Mouse (Mus musculus): ENCODE measurements around the gene Aste1.

- TF ChIP-seq CTCF (IDR thresholded peaks at IDR 0.05; ENCODE audit: extremely low read depth, insufficient read length, insufficient replicate concordance, low read depth, low read length) (no peak), POLR2A (IDR thresholded peaks at IDR 0.05; ENCODE audit: low read depth, low read length) (no peak)
Observed at GRCm38 (mm10) chr9:105389289-105389688, 5.9 kb upstream of the Aste1 start.
